Mouse (Mus musculus) MN1 (cell line): ENCODE data around the gene Tchp.
A peak's percentile ranks its signal among the peaks of the same experiment; 100 is the strongest.

Source experiments
- DNase-seq: peaks from one replicate; pipeline ENCODE4 v3.0.0-alpha.2; 2016; ENCODE audit warnings: low spot score

The Tchp gene

GRCm38 (mm10) chr5:114707265-114708068 lies at the start of gene Tchp:
Tchp (plus strand) TSS chr5:114707760.
- DNase-seq = peak; percentile 83

- DNase-seq = peak; percentile 19
Observed at GRCm38 (mm10) chr5:114658255-114658654, 49.3 kb upstream of the Tchp start, which contains the start of gene Trpv4. Trpv4 (minus strand) TSS chr5:114658421.

GRCm38 (mm10) chr5:114661029-114661428 lies 46.5 kb upstream of the Tchp start:
- DNase-seq = no peak

GRCm38 (mm10) chr5:114664139-114664538 lies 43.4 kb upstream of the Tchp start:
- no peak for DNase-seq

GRCm38 (mm10) chr5:114664750-114665149 lies 42.8 kb upstream of the Tchp start:
- DNase-seq = no peak

- no peak for DNase-seq
Observed at GRCm38 (mm10) chr5:114666659-114667058, 40.9 kb upstream of the Tchp start.

GRCm38 (mm10) chr5:114667228-114667856 lies 40.2 kb upstream of the Tchp start:
- DNase-seq = peak; percentile 90

- DNase-seq = no peak
Observed at GRCm38 (mm10) chr5:114669014-114669413, 38.5 kb upstream of the Tchp start.

GRCm38 (mm10) chr5:114673114-114673513 lies 34.4 kb upstream of the Tchp start:
- no peak for DNase-seq

- DNase-seq = no peak
Observed at GRCm38 (mm10) chr5:114674594-114674993, 33.0 kb upstream of the Tchp start.

GRCm38 (mm10) chr5:114679841-114680591 lies 27.5 kb upstream of the Tchp start:
- no peak for DNase-seq

GRCm38 (mm10) chr5:114680676-114681285 lies 26.8 kb upstream of the Tchp start:
- no peak for DNase-seq

- DNase-seq = no peak
Observed at GRCm38 (mm10) chr5:114681717-114682116, 25.8 kb upstream of the Tchp start.

GRCm38 (mm10) chr5:114685986-114686385 lies 21.6 kb upstream of the Tchp start:
- no peak for DNase-seq

- no peak for DNase-seq
Observed at GRCm38 (mm10) chr5:114686726-114687210, 20.8 kb upstream of the Tchp start.

GRCm38 (mm10) chr5:114687901-114688300 lies 19.7 kb upstream of the Tchp start:
- DNase-seq = no peak

GRCm38 (mm10) chr5:114688703-114689102 lies 18.9 kb upstream of the Tchp start:
- no peak for DNase-seq

GRCm38 (mm10) chr5:114689700-114690366 lies 17.7 kb upstream of the Tchp start:
- DNase-seq = no peak

- DNase-seq = peak; percentile 88
Observed at GRCm38 (mm10) chr5:114690633-114691567, 16.7 kb upstream of the Tchp start, which contains the start of gene Gltp. Gltp (minus strand) TSS chr5:114690984.

GRCm38 (mm10) chr5:114695775-114696174 lies 11.8 kb upstream of the Tchp start:
- DNase-seq = no peak
